Mouse (Mus musculus) neural tube, embryonic 14.5 days (tissue): ENCODE data around the gene Usp16. TPM values are rescaled to one million over a fixed set of nuclear protein-coding genes. Genes with fewer than 3 reads are reported as not detected.
A peak's percentile ranks its signal among the peaks of the same experiment; 100 is the strongest.

Experiments used
- ATAC-seq: fragments of 200-750 bp; cut with Nextera tagmentation; 2 replicates; pipeline ENCODE4 v1.8.0; 2017; ENCODE audit warnings: low read depth, mild to moderate bottlenecking, moderate TSS enrichment, moderate library complexity
- H3K27ac ChIP-seq: fragments of 300-500 bp; sonication (generic); 2 replicates; pipeline ENCODE4 v1.5.1; 2014; ENCODE audit warnings: low read depth, mild to moderate bottlenecking, control low read depth, low read length, moderate library complexity, mixed read lengths
- H3K27me3 ChIP-seq: fragments of 300-500 bp; sonication (generic); 2 replicates; pipeline ENCODE4 v1.6.1; 2014; ENCODE audit warnings: low read length; ENCODE audit not compliant: control insufficient read depth, insufficient read depth
- H3K36me3 ChIP-seq: fragments of 300-500 bp; sonication (generic); 2 replicates; pipeline ENCODE4 v1.6.1; 2014; ENCODE audit warnings: low read length, mixed read lengths; ENCODE audit not compliant: control insufficient read depth, insufficient read depth
- H3K4me1 ChIP-seq: fragments of 300-500 bp; sonication (generic); 2 replicates; pipeline ENCODE4 v1.6.1; 2014; ENCODE audit warnings: low read length; ENCODE audit not compliant: control insufficient read depth, insufficient read depth
- H3K4me2 ChIP-seq: fragments of 300-500 bp; sonication (generic); 2 replicates; pipeline ENCODE4 v1.6.1; 2014; ENCODE audit warnings: mild to moderate bottlenecking, low read depth, low read length, control low read depth
- H3K4me3 ChIP-seq: fragments of 300-500 bp; sonication (generic); 2 replicates; pipeline ENCODE4 v1.5.1; 2014; ENCODE audit warnings: low read depth, low read length, control low read depth, mixed read lengths
- H3K9ac ChIP-seq: fragments of 300-500 bp; sonication (generic); replicated peaks from 2 replicates; pipeline ENCODE4 v1.6.1; 2014; ENCODE audit warnings: low read depth, mild to moderate bottlenecking, control low read depth, low read length, mixed read lengths
- H3K9me3 ChIP-seq: fragments of 300-500 bp; sonication (generic); 2 replicates; pipeline ENCODE4 v1.6.1; 2016; ENCODE audit warnings: low read length; ENCODE audit not compliant: control insufficient read depth
- WGBS: fragments of 180-500 bp; shearing (Covaris S2); extraction: QIAGEN DNeasy Blood & Tissue Kit; methylation state at CpG from one replicate; pipeline ENCODE4 v1.1.7; 2014; 5-methylcytosine and 5-hydroxymethylcytosine counted together
- polyA plus RNA-seq: library from polyadenylated mRNA; unstranded; fragments of >200 nt; fragmentation: Nextera tagmentation; extraction: Ambion mirVana; gene quantifications from 2 replicates; pipeline ENCODE4 v1.2.1, GENCODE M21; 2014

The Usp16 gene
- polyA plus RNA-seq, 1 experiment from 2014 or later = 67.5 TPM

- Histone ChIP-seq H3K4me3 (no peak overlapping the region), H3K27me3 (no peaks in the 10 kb centered on the region), H3K27ac (no peak overlapping the region), H3K9ac (no peak overlapping the region), H3K36me3 (0 out of 2 replicates have a peak, but pooled peaks cover 3% of the 10 kb centered on the region), H3K9me3 (no peaks in the 10 kb centered on the region), H3K4me1 (peaks cover 12% of the 10 kb centered on the region), H3K4me2 (no peak overlapping the region)
- 93% methylated on average over 21 of the region's 21 CpGs for WGBS
- ATAC-seq = no peak
These were observed 17.4 kb upstream of the Usp16 start for GRCm38 (mm10) chr16:87437096-87437495.

- H3K36me3 ChIP-seq = 0 out of 2 replicates have a peak, but pooled peaks cover 3% of the 10 kb centered on the region
- ATAC-seq = no peak
- H3K4me2 ChIP-seq = no peak overlapping the region
- H3K9me3 ChIP-seq = no peaks in the 10 kb centered on the region
- no peak overlapping the region for H3K4me3 ChIP-seq
- no peaks in the 10 kb centered on the region for H3K27me3 ChIP-seq
- H3K4me1 ChIP-seq = peaks cover 12% of the 10 kb centered on the region
- 94% methylated on average over 8 of the region's 8 CpGs for WGBS
- no peak overlapping the region for H3K27ac ChIP-seq
- H3K9ac ChIP-seq = no peak overlapping the region
These were observed 15.8 kb upstream of the Usp16 start for GRCm38 (mm10) chr16:87438697-87439096.

- peak within 1 kb of the TSS; percentile 75 for H3K4me3 ChIP-seq
- 0 out of 2 replicates have a peak, but pooled peaks cover 3% of the 10 kb centered on the region for H3K36me3 ChIP-seq
- no peaks in the 10 kb centered on the region for H3K27me3 ChIP-seq
- peak; percentile 98 for ATAC-seq
- H3K9ac ChIP-seq = peak within 1 kb of the TSS; percentile 79
- 0% methylated on average over 38 of the region's 38 CpGs for WGBS
- H3K27ac ChIP-seq = peak within 1 kb of the TSS; percentile 92
- no peaks in the 10 kb centered on the region for H3K9me3 ChIP-seq
- H3K4me1 ChIP-seq = peaks cover 12% of the 10 kb centered on the region
- peak within 1 kb of the TSS; percentile 79 for H3K4me2 ChIP-seq
These were observed 14.3 kb upstream of the Usp16 start, which contains the start of gene Rwdd2b for GRCm38 (mm10) chr16:87440184-87440686. TSS of gene Rwdd2b (minus strand) at chr16:87440573.

GRCm38 (mm10) chr16:87441089-87441488 is 13.4 kb upstream of the Usp16 start:
- Histone ChIP-seq H3K9me3 (no peaks in the 10 kb centered on the region), H3K4me1 (peaks cover 12% of the 10 kb centered on the region), H3K9ac (peak overlapping the region; percentile 79; the same call in 1 of the 2 replicates), H3K4me2 (peak overlapping the region; percentile 79), H3K36me3 (0 out of 2 replicates have a peak, but pooled peaks cover 3% of the 10 kb centered on the region), H3K27ac (no peak overlapping the region; the same call in 1 of the 2 replicates), H3K4me3 (peak overlapping the region; percentile 75), H3K27me3 (no peaks in the 10 kb centered on the region)
- WGBS = 32% methylated on average over 9 of the region's 9 CpGs
- ATAC-seq = no peak

GRCm38 (mm10) chr16:87442291-87442690 is 12.2 kb upstream of the Usp16 start:
- Histone ChIP-seq H3K9me3 (no peaks in the 10 kb centered on the region), H3K9ac (no peak overlapping the region), H3K36me3 (no peaks in the 10 kb centered on the region), H3K27ac (no peak overlapping the region), H3K4me1 (peaks cover 12% of the 10 kb centered on the region), H3K27me3 (no peaks in the 10 kb centered on the region), H3K4me2 (no peak overlapping the region), H3K4me3 (no peak overlapping the region)
- WGBS = 50% methylated on average over 5 of the region's 5 CpGs
- no peak for ATAC-seq

- ATAC-seq = no peak
- Histone ChIP-seq H3K27ac (no peak overlapping the region), H3K4me3 (no peak overlapping the region), H3K27me3 (no peaks in the 10 kb centered on the region), H3K9ac (no peak overlapping the region), H3K36me3 (no peaks in the 10 kb centered on the region), H3K4me2 (no peak overlapping the region), H3K4me1 (peaks cover 12% of the 10 kb centered on the region), H3K9me3 (no peaks in the 10 kb centered on the region)
These were observed 11.3 kb upstream of the Usp16 start for GRCm38 (mm10) chr16:87443245-87443644.

- H3K36me3 ChIP-seq = no peaks in the 10 kb centered on the region
- H3K27me3 ChIP-seq = no peaks in the 10 kb centered on the region
- H3K27ac ChIP-seq = no peak overlapping the region
- H3K9me3 ChIP-seq = no peaks in the 10 kb centered on the region
- ATAC-seq = no peak
- H3K9ac ChIP-seq = no peak overlapping the region
- WGBS = 63% methylated on average over 1 of the region's 1 CpGs
- H3K4me3 ChIP-seq = no peak overlapping the region
- no peak overlapping the region for H3K4me2 ChIP-seq
- peaks cover 12% of the 10 kb centered on the region for H3K4me1 ChIP-seq
These were observed 10.4 kb upstream of the Usp16 start for GRCm38 (mm10) chr16:87444071-87444470.

GRCm38 (mm10) chr16:87445110-87445509 is 9.4 kb upstream of the Usp16 start:
- Histone ChIP-seq H3K9me3 (no peaks in the 10 kb centered on the region), H3K27ac (no peak overlapping the region), H3K4me1 (peaks cover 8% of the 10 kb centered on the region; the same call in 1 of the 2 replicates), H3K27me3 (no peaks in the 10 kb centered on the region), H3K4me3 (no peak overlapping the region), H3K4me2 (no peak overlapping the region), H3K36me3 (no peaks in the 10 kb centered on the region), H3K9ac (no peak overlapping the region)
- ATAC-seq = no peak

GRCm38 (mm10) chr16:87445528-87445927 is 9.0 kb upstream of the Usp16 start:
- WGBS = 93% methylated on average over 3 of the region's 3 CpGs
- Histone ChIP-seq H3K27me3 (no peaks in the 10 kb centered on the region), H3K27ac (no peak overlapping the region), H3K9ac (no peak overlapping the region), H3K4me3 (no peak overlapping the region), H3K36me3 (no peaks in the 10 kb centered on the region), H3K4me1 (peaks cover 8% of the 10 kb centered on the region; the same call in 1 of the 2 replicates), H3K4me2 (no peak overlapping the region), H3K9me3 (no peaks in the 10 kb centered on the region)
- no peak for ATAC-seq
